ENCODE assay signal across 17 mouse cellular contexts in the genomic region with DNA sequence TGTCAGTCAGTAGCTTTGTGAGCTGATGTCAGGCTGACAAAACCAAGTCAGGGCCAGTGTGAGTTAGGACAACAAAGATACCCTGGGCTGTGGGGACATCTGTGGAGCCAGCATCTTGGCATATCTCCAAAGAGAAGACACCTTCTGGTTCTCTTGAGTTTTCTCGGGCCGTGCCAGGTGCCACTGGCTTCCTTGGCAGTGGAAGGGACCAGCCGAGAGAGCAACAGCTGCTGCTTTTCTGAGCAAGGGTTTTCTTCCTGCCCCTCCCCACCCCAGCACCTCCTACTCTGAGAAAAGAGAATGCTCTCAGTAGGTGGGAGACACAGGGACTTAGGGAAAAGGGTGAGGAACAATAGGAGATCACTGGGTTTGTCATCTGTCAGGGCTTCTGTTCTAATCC.
A peak's percentile ranks its signal among the peaks of the same experiment; 100 is the strongest.
DNase-seq lines count a peak whose midpoint lies in the region; ATAC-seq and TF ChIP-seq lines count a peak whose summit lies in the region.
"Had no signal": no experiment of that assay in that cellular context is flagged by ENCODE, and none has a peak within 500 bp of the region (broad histone marks: within the 10 kb centered on the region; RNA-seq: fewer than 3 reads in every experiment).

No protein-coding gene starts in this region.

- H3K27ac ChIP-seq in hindbrain, embryonic 16.5 days (ENCODE audit: low read depth, low read length): no peak overlapping the region
- H3K27ac ChIP-seq in hindbrain, embryonic 11.5 days (ENCODE audit: low read depth, low read length): no peak overlapping the region
- peak overlapping the region; percentile 1; the same call in 1 of the 2 replicates for H3K27ac ChIP-seq in limb, embryonic 15.5 days
- H3K27ac ChIP-seq in left cerebral cortex, adult 2 months: no peak overlapping the region
- H3K27ac ChIP-seq: heart, embryonic 15.5 days; liver, embryonic 14.5 days; neural tube, embryonic 15.5 days; stomach, embryonic 15.5 days had no signal

- H3K4me3 ChIP-seq in hindbrain, embryonic 16.5 days (ENCODE audit: low read length): no peak overlapping the region
- H3K4me3 ChIP-seq in hindbrain, embryonic 11.5 days (ENCODE audit: low read depth, low read length): no peak overlapping the region
- H3K4me3 ChIP-seq in limb, embryonic 15.5 days: no peak overlapping the region
- no peak overlapping the region for H3K4me3 ChIP-seq in left cerebral cortex, adult 2 months
- H3K4me3 ChIP-seq: erythroblast, embryonic 14.5 days; heart, embryonic 15.5 days; neural tube, embryonic 15.5 days; stomach, embryonic 15.5 days had no signal

- TF ChIP-seq POLR2A in brain, embryonic 14.5 days (IDR thresholded peaks at IDR 0.05; ENCODE audit: borderline replicate concordance, extremely low read depth, insufficient read depth, insufficient read length, poor library complexity, severe bottlenecking): no peak

- no peak for DNase-seq in hindbrain, embryonic 11.5 days (ENCODE audit: low spot score)
- peak; percentile 67 for DNase-seq in ZHBTc4 (ENCODE audit: low read depth, low spot score)
- peak; percentile 68 for DNase-seq in brain, embryonic 14.5 days (ENCODE audit: low read depth)
- DNase-seq in ovary, postnatal 10 days (ENCODE audit: low spot score): no peak
- DNase-seq in left cerebral cortex, adult 2 months (ENCODE audit: extremely low spot score in 1 of 2, low spot score in 2 of 2): no peak
- DNase-seq: adrenal gland, adult 8-10 months; kidney, adult 2 months; lung, postnatal 36 days had no signal

- no peak overlapping the region for H3K9ac ChIP-seq in hindbrain, embryonic 16.5 days (ENCODE audit: low read depth, low read length)
- no peak overlapping the region for H3K9ac ChIP-seq in hindbrain, embryonic 11.5 days (ENCODE audit: low read depth, low read length)
- no peak overlapping the region for H3K9ac ChIP-seq in limb, embryonic 15.5 days
- H3K9ac ChIP-seq: heart, embryonic 15.5 days; liver, embryonic 14.5 days; neural tube, embryonic 15.5 days; stomach, embryonic 15.5 days had no signal

- 25% methylated on average over 3 of the region's 3 CpGs for WGBS in hindbrain, embryonic 16.5 days
- WGBS in hindbrain, embryonic 11.5 days: 55% methylated on average over 3 of the region's 3 CpGs
- WGBS in limb, embryonic 15.5 days: 39% methylated on average over 3 of the region's 3 CpGs

- H3K36me3 ChIP-seq in hindbrain, embryonic 16.5 days (ENCODE audit: control insufficient read depth, insufficient read depth, low read length): no peaks in the 10 kb centered on the region
- H3K36me3 ChIP-seq in hindbrain, embryonic 11.5 days (ENCODE audit: control insufficient read depth, insufficient read depth, low read length): no peaks in the 10 kb centered on the region
- peaks cover 2% of the 10 kb centered on the region; the same call in 1 of the 2 replicates for H3K36me3 ChIP-seq in limb, embryonic 15.5 days
- H3K36me3 ChIP-seq: heart, embryonic 15.5 days; neural tube, embryonic 15.5 days; stomach, embryonic 15.5 days had no signal

- H3K4me2 ChIP-seq in hindbrain, embryonic 16.5 days (ENCODE audit: low read length): no peak overlapping the region
- no peak overlapping the region for H3K4me2 ChIP-seq in hindbrain, embryonic 11.5 days (replicated peaks; ENCODE audit: low read depth, low read length)
- no peak overlapping the region for H3K4me2 ChIP-seq in limb, embryonic 15.5 days
- H3K4me2 ChIP-seq: heart, embryonic 15.5 days; neural tube, embryonic 15.5 days; stomach, embryonic 15.5 days had no signal

- no peaks in the 10 kb centered on the region for H3K9me3 ChIP-seq in hindbrain, embryonic 16.5 days (ENCODE audit: control insufficient read depth, low read length)
- no peaks in the 10 kb centered on the region for H3K9me3 ChIP-seq in hindbrain, embryonic 11.5 days (ENCODE audit: control insufficient read depth, low read length)
- no peaks in the 10 kb centered on the region for H3K9me3 ChIP-seq in limb, embryonic 15.5 days
- H3K9me3 ChIP-seq: heart, embryonic 15.5 days; neural tube, embryonic 15.5 days; stomach, embryonic 15.5 days had no signal

- H3K4me1 ChIP-seq in hindbrain, embryonic 16.5 days (ENCODE audit: control insufficient read depth, insufficient read depth, low read depth, low read length): no peaks in the 10 kb centered on the region; the same call in 1 of the 2 replicates
- H3K4me1 ChIP-seq in hindbrain, embryonic 11.5 days (replicated peaks; ENCODE audit: control insufficient read depth, insufficient read depth, low read length): 0 out of 2 replicates have a peak, but pooled peaks cover 2% of the 10 kb centered on the region
- peaks cover 21% of the 10 kb centered on the region for H3K4me1 ChIP-seq in limb, embryonic 15.5 days
- H3K4me1 ChIP-seq: heart, embryonic 15.5 days; stomach, embryonic 15.5 days had no signal

- intact Hi-C loops in left cerebral cortex, adult 2 months (cut with DNase I): no loop called here

- TF ChIP-seq CTCF in brain, embryonic 14.5 days (IDR thresholded peaks at IDR 0.05; ENCODE audit: borderline replicate concordance, extremely low read depth, insufficient read depth, insufficient read length): no peak
- TF ChIP-seq CTCF in left cerebral cortex, adult 2 months (IDR thresholded peaks at IDR 0.05): no peak

- H3K27me3 ChIP-seq in hindbrain, embryonic 16.5 days (replicated peaks; ENCODE audit: control insufficient read depth, insufficient read depth, low read length): no peaks in the 10 kb centered on the region
- no peaks in the 10 kb centered on the region for H3K27me3 ChIP-seq in hindbrain, embryonic 11.5 days (ENCODE audit: control insufficient read depth, insufficient read depth, low read length)
- H3K27me3 ChIP-seq in limb, embryonic 15.5 days: peaks cover 3% of the 10 kb centered on the region; the same call in 1 of the 2 replicates
- H3K27me3 ChIP-seq: CH12.LX; heart, embryonic 15.5 days; neural tube, embryonic 15.5 days; Patski; stomach, embryonic 15.5 days had no signal

- peak; percentile 25; the same call in 1 of the 2 replicates for ATAC-seq in hindbrain, embryonic 16.5 days
- no peak for ATAC-seq in hindbrain, embryonic 11.5 days (ENCODE audit: low FRiP score)
- ATAC-seq in limb, embryonic 15.5 days (ENCODE audit: insufficient number of reproducible peaks, low FRiP score, low TSS enrichment, low read depth): no peak; the same call in 1 of the 2 replicates
- ATAC-seq: Patski had no signal

Comparison
In these comparisons a context has a peak if more than half of its experiments do, and no peak if none do; other contexts are left out.
1. DNase-seq: peak in ZHBTc4 (single experiment) and brain, embryonic 14.5 days (single experiment); none in hindbrain, embryonic 11.5 days (single experiment), ovary, postnatal 10 days (single experiment) and left cerebral cortex, adult 2 months (0 of 2).